Mouse (Mus musculus): ENCODE data around the gene Simc1.

GRCm38 (mm10) chr13:54581385-54581784 is 77.8 kb downstream of the Simc1 start:
- TF ChIP-seq POLR2A (IDR thresholded peaks at IDR 0.05; ENCODE audit: low read depth, low read length), result no peak
- TF ChIP-seq CTCF (IDR thresholded peaks at IDR 0.05; ENCODE audit: extremely low read depth, insufficient read length, insufficient replicate concordance, low read depth, low read length), result no peak

Data from small intestine, adult 2 months (tissue).